Mouse (Mus musculus): Measurements from ENCODE around the gene Sctr.

DNA sequence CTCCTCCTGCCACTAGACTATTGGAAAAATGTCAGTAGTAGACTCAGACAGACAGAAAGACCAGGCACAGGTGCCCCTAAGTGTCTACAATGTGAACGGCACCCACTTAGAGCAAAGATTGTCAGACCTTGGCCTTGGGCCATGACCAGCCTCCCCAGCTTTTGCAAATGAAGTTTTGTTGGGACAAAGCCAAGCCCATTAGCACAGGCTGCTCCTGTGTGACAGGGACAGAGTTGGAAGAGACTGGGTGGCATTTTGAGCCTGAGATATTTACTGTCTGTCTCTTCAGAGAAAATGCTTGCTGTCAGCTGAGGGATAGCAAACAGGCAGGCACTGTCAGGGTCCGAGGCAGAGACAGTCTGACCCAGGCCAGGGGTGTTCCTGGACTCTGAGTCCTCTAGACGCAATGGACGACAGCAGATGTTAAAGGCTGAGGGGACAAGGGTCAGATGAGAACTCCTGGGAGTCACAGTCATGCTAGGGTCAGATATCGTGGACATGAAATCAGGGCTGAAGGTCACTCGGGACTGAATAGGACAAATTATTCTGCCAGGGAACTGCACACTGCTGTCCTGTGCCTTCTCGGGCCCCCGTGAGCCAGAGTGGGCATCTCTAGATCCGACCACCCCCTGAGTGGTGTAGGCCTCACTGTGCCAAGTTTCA, 30.5 kb downstream of the Sctr start:
- no peak for TF ChIP-seq CTCF (IDR thresholded peaks at IDR 0.05; ENCODE audit: low read depth)
- TF ChIP-seq EP300 (IDR thresholded peaks at IDR 0.05; ENCODE audit: low read depth) = no peak

Data from liver, embryonic 14.5 days (tissue).